Mouse (Mus musculus): ENCODE measurements around the gene 2210016F16Rik. TPM values are rescaled to one million over a fixed set of nuclear protein-coding genes. Genes with fewer than 3 reads are reported as not detected.

The 2210016F16Rik gene
- polyA plus RNA-seq (2014; fragmentation: Nextera tagmentation; extraction: Ambion mirVana), result 31.4 and 34.5 TPM in 2 replicates

DNA sequence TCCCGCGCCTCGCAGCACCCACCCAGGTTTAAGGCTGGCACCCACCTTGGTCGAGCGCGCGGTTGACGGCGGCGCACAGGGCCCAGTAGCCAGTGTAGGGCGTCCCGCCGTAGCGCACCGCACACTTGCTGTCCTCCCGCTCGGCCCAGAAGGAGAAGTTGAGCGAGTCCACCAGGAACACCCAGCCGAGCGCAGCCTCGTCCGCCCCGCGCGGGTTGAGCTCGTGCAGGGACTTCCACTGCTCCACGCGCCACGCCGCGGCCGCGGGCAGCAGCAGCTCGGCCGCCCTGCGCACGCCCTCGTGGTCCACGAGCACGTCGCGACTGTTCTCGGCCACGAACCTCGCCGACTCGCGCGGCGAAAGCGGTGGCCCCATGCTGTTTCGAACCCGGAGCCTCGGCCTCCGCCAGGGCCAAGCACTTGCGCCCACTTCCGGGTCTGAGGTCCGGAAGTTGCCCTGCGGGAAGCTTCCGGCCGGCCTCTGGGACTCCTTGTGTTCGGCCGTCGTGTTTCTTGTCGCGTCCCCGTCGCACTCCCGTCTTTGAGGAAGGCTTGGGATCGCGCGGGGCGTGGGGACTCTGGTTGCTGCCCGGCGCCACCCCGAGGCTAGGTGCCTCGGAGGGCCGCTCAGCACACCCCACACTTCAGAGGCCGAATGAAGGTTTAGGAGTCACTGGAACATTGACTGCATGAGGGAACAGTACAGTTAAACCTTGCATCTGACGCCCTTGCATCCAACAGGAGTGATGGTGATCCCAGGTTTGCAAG is at the start of gene 2210016F16Rik:
Gene 2210016F16Rik, minus strand, starts transcription at position 447 of the 768 bp plus-strand sequence.
- H3K9me3 ChIP-seq (replicated peaks; ENCODE audit: control insufficient read depth, low read length), result peaks cover 11% of the 10 kb centered on the region
- H3K27ac ChIP-seq (ENCODE audit: low read depth, low read length), result peak within 1 kb of the TSS; percentile 29; the same call in 1 of the 2 replicates
- peak within 1 kb of the TSS; percentile 83 for H3K9ac ChIP-seq (ENCODE audit: low read depth, low read length)
- peaks cover 24% of the 10 kb centered on the region for H3K36me3 ChIP-seq (ENCODE audit: control insufficient read depth, insufficient read depth, low read length)
- H3K27me3 ChIP-seq (ENCODE audit: control insufficient read depth, insufficient read depth, low read length), result no peaks in the 10 kb centered on the region
- 2% methylated on average over 80 of the region's 80 CpGs for WGBS (ENCODE audit: insufficient replicate concordance)
- no peaks in the 10 kb centered on the region for H3K4me1 ChIP-seq (ENCODE audit: control insufficient read depth, insufficient read depth, low read length)
- H3K4me2 ChIP-seq, result peak within 1 kb of the TSS; percentile 88
- peak; percentile 74 for ATAC-seq (replicated peaks; ENCODE audit: insufficient number of reproducible peaks, low FRiP score, low TSS enrichment)
- H3K4me3 ChIP-seq (ENCODE audit: low read depth, low read length), result peak within 1 kb of the TSS; percentile 66

DNA sequence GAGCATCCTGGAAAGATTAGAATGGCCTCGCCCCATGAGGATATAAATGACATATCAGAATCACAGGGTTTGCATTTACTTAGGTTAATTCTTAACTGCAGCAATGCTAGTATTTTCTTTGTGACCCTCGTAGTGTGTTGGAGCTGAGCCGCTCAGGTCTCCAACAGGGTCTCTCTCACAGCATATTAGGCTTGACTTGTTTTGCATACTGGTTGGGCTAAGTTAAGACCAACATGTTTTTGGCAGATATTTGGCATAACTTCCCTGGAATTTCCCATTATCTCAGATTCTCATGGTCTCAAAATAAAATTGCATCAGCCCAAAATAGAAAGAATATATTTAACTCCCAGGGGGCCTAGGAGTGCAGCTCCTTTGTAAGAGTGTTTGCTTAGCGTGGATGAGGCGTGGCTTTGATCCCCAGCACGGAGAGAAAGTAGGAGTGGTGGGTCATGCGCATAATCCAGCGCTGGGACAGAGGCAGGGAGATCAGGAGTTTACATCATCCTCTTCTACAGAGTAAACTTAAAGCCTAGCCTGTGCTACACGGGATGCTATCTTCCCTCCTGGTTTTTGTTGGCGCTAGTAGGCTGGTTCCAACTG is 38.1 kb upstream of the 2210016F16Rik start:
- 55% methylated on average over 10 of the region's 10 CpGs for WGBS (ENCODE audit: insufficient replicate concordance)

DNA sequence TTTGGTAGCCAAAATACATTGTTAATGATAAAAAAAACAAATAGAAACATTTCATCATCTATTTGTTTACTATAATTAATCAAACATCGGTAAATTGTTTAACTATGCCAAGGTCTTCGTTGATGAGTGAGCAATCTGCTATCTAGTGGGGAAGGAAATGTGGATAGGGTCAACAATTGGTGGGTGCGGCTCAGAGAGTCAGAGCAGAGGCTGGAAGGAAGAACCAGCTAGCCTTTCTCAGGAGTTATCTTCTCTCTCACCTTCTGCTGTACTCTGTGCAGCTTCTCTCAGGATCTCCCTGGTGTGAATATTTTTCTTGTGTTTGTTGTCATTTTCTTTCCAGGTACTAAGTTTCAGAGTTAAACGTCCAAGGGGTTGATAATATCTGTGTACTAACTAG is 37.2 kb upstream of the 2210016F16Rik start:
- Histone ChIP-seq H3K4me3 (ENCODE audit: low read depth, low read length) (no peak overlapping the region), H3K9ac (ENCODE audit: low read depth, low read length) (no peak overlapping the region), H3K9me3 (replicated peaks; ENCODE audit: control insufficient read depth, low read length) (no peaks in the 10 kb centered on the region), H3K27ac (ENCODE audit: low read depth, low read length) (no peak overlapping the region), H3K36me3 (ENCODE audit: control insufficient read depth, insufficient read depth, low read length) (no peaks in the 10 kb centered on the region), H3K27me3 (ENCODE audit: control insufficient read depth, insufficient read depth, low read length) (no peaks in the 10 kb centered on the region), H3K4me1 (ENCODE audit: control insufficient read depth, insufficient read depth, low read length) (0 out of 2 replicates have a peak, but pooled peaks cover 7% of the 10 kb centered on the region), H3K4me2 (no peak overlapping the region)
- 52% methylated on average over 4 of the region's 4 CpGs for WGBS (ENCODE audit: insufficient replicate concordance)
- no peak for ATAC-seq (replicated peaks; ENCODE audit: insufficient number of reproducible peaks, low FRiP score, low TSS enrichment)

More for the DNA sequence above, 38.1 kb upstream of the 2210016F16Rik start:
- no peaks in the 10 kb centered on the region for H3K27me3 ChIP-seq (ENCODE audit: control insufficient read depth, insufficient read depth, low read length)
- no peak overlapping the region for H3K4me3 ChIP-seq (ENCODE audit: low read depth, low read length)
- no peak overlapping the region for H3K9ac ChIP-seq (ENCODE audit: low read depth, low read length)
- no peak overlapping the region for H3K4me2 ChIP-seq
- ATAC-seq (replicated peaks; ENCODE audit: insufficient number of reproducible peaks, low FRiP score, low TSS enrichment), result no peak
- H3K4me1 ChIP-seq (ENCODE audit: control insufficient read depth, insufficient read depth, low read length), result 0 out of 2 replicates have a peak, but pooled peaks cover 7% of the 10 kb centered on the region
- H3K9me3 ChIP-seq (replicated peaks; ENCODE audit: control insufficient read depth, low read length), result no peaks in the 10 kb centered on the region
- H3K36me3 ChIP-seq (ENCODE audit: control insufficient read depth, insufficient read depth, low read length), result no peaks in the 10 kb centered on the region
- H3K27ac ChIP-seq (ENCODE audit: low read depth, low read length), result no peak overlapping the region

DNA sequence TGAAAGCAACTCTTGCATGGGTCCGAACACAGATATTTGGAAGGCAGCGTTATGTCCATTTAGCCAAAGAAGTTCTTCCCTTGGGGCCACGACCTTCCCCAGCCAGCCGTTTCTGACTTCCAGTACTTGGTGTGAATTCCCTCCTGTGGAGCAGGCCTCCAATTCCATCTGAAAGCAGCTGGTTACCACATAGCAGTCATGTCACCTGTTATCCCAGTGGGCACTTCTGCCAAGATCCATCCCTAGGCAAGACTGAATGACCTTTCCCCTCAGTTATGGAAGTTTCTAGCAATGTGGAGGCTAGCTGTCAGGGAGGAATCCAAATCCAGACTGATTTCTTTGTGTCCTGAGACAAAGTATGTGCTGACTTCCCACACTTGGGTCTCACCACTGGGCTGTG is 36.0 kb upstream of the 2210016F16Rik start:
- Histone ChIP-seq H3K4me3 (ENCODE audit: low read depth, low read length) (no peak overlapping the region), H3K27ac (ENCODE audit: low read depth, low read length) (no peak overlapping the region), H3K36me3 (ENCODE audit: control insufficient read depth, insufficient read depth, low read length) (no peaks in the 10 kb centered on the region), H3K4me1 (ENCODE audit: control insufficient read depth, insufficient read depth, low read length) (0 out of 2 replicates have a peak, but pooled peaks cover 7% of the 10 kb centered on the region), H3K4me2 (no peak overlapping the region), H3K27me3 (ENCODE audit: control insufficient read depth, insufficient read depth, low read length) (no peaks in the 10 kb centered on the region), H3K9me3 (replicated peaks; ENCODE audit: control insufficient read depth, low read length) (no peaks in the 10 kb centered on the region), H3K9ac (ENCODE audit: low read depth, low read length) (no peak overlapping the region)
- no peak for ATAC-seq (replicated peaks; ENCODE audit: insufficient number of reproducible peaks, low FRiP score, low TSS enrichment)
- 72% methylated on average over 4 of the region's 4 CpGs for WGBS (ENCODE audit: insufficient replicate concordance)

DNA sequence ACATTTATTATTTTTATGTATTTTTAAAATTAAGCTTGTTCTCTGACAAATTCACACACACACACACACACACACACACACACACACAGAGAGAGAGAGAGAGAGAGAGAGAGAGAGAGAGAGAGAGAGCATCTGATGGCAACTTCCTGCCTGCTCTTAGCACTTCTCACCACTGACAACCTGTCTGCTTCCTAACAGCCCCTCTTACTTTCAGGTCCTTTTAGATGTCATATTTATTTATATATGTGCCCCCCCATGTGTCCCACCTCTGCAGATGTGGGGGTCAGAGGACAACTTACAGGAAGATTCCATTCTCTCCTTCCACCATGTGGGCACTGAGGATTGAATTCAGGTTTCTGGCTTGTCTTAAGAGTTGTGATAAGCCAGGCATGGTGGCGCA is 34.2 kb upstream of the 2210016F16Rik start:
- Histone ChIP-seq H3K4me1 (ENCODE audit: control insufficient read depth, insufficient read depth, low read length) (0 out of 2 replicates have a peak, but pooled peaks cover 7% of the 10 kb centered on the region), H3K27me3 (ENCODE audit: control insufficient read depth, insufficient read depth, low read length) (no peaks in the 10 kb centered on the region), H3K9me3 (replicated peaks; ENCODE audit: control insufficient read depth, low read length) (no peaks in the 10 kb centered on the region), H3K9ac (ENCODE audit: low read depth, low read length) (no peak overlapping the region), H3K27ac (ENCODE audit: low read depth, low read length) (no peak overlapping the region), H3K4me2 (no peak overlapping the region), H3K36me3 (ENCODE audit: control insufficient read depth, insufficient read depth, low read length) (no peaks in the 10 kb centered on the region), H3K4me3 (ENCODE audit: low read depth, low read length) (no peak overlapping the region)
- 86% methylated on average over 1 of the region's 1 CpGs for WGBS (ENCODE audit: insufficient replicate concordance)
- no peak for ATAC-seq (replicated peaks; ENCODE audit: insufficient number of reproducible peaks, low FRiP score, low TSS enrichment)

DNA sequence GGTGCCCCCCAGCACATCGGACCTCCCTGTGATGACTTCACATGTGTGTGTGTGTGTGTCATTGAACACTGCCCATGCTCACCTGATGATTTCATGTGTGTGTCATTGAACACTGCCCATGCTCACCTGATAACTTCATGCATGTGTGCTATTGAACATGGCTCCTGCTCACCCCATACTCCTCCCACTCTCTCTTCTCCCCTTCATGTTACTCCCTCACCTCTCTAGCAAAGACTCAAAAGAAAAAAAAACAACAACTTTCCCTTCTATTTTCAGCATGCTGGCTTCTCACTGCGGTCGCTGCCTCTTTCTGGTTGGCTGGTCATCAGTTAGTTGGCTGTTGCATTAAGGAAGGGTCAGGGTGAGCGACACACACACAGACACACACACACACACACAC is 33.6 kb upstream of the 2210016F16Rik start:
- Histone ChIP-seq H3K9ac (ENCODE audit: low read depth, low read length) (no peak overlapping the region), H3K4me2 (no peak overlapping the region), H3K4me3 (ENCODE audit: low read depth, low read length) (no peak overlapping the region), H3K27me3 (ENCODE audit: control insufficient read depth, insufficient read depth, low read length) (no peaks in the 10 kb centered on the region), H3K27ac (ENCODE audit: low read depth, low read length) (no peak overlapping the region), H3K36me3 (ENCODE audit: control insufficient read depth, insufficient read depth, low read length) (no peaks in the 10 kb centered on the region), H3K4me1 (ENCODE audit: control insufficient read depth, insufficient read depth, low read length) (0 out of 2 replicates have a peak, but pooled peaks cover 6% of the 10 kb centered on the region), H3K9me3 (replicated peaks; ENCODE audit: control insufficient read depth, low read length) (no peaks in the 10 kb centered on the region)
- no peak for ATAC-seq (replicated peaks; ENCODE audit: insufficient number of reproducible peaks, low FRiP score, low TSS enrichment)
- WGBS (ENCODE audit: insufficient replicate concordance), result 82% methylated on average over 4 of the region's 4 CpGs

DNA sequence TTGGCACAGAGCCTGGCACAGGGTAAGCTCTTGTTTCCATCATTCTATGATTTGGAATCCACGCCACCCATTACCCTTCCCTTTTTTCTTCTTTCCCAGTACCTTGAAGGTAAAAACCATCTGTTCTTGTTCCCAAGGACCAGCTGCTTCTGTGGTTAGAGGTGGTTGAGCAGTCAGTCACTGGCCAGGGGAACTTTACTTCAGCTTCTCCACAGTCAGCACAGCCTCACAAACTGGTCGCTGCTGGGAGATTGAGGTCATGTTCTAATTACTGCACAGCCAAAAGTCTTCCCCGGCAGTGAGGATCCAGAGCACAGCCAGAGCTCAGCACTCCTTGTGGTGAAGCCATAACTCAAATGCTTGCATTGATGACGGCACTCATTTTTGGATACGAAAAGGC is 30.8 kb upstream of the 2210016F16Rik start:
- H3K9ac ChIP-seq (ENCODE audit: low read depth, low read length), result no peak overlapping the region
- no peak for ATAC-seq (replicated peaks; ENCODE audit: insufficient number of reproducible peaks, low FRiP score, low TSS enrichment)
- 82% methylated on average over 5 of the region's 5 CpGs for WGBS (ENCODE audit: insufficient replicate concordance)

DNA sequence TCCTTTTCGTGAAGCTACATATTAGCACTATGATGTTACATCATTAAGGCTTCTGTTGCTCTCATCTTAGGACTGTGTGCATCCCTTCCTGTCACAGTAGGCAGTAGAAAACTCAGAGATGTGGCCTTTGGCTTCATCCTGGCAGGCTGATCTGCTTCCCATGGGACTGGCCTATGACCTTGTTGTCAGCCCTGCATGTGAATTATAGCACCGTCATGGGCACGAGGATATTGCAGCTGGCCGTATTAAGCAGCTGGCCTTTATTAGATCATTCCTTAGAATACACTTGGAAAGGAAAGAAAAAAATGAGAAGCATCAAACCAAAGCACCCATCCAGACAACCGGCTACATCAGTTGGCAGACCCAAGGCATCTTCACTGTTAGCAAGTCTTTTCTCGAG is 30.3 kb upstream of the 2210016F16Rik start:
- Histone ChIP-seq H3K9ac (ENCODE audit: low read depth, low read length) (no peak overlapping the region), H3K4me1 (ENCODE audit: control insufficient read depth, insufficient read depth, low read length) (no peaks in the 10 kb centered on the region), H3K27me3 (ENCODE audit: control insufficient read depth, insufficient read depth, low read length) (no peaks in the 10 kb centered on the region), H3K27ac (ENCODE audit: low read depth, low read length) (no peak overlapping the region), H3K9me3 (replicated peaks; ENCODE audit: control insufficient read depth, low read length) (no peaks in the 10 kb centered on the region), H3K36me3 (ENCODE audit: control insufficient read depth, insufficient read depth, low read length) (no peaks in the 10 kb centered on the region; the same call in 1 of the 2 replicates), H3K4me2 (no peak overlapping the region), H3K4me3 (ENCODE audit: low read depth, low read length) (no peak overlapping the region)
- WGBS (ENCODE audit: insufficient replicate concordance), result 81% methylated on average over 6 of the region's 6 CpGs
- ATAC-seq (replicated peaks; ENCODE audit: insufficient number of reproducible peaks, low FRiP score, low TSS enrichment), result no peak

More for the DNA sequence above, 30.8 kb upstream of the 2210016F16Rik start:
- no peaks in the 10 kb centered on the region for H3K9me3 ChIP-seq (replicated peaks; ENCODE audit: control insufficient read depth, low read length)
- H3K27me3 ChIP-seq (ENCODE audit: control insufficient read depth, insufficient read depth, low read length), result no peaks in the 10 kb centered on the region
- H3K4me1 ChIP-seq (ENCODE audit: control insufficient read depth, insufficient read depth, low read length), result no peaks in the 10 kb centered on the region
- no peaks in the 10 kb centered on the region for H3K36me3 ChIP-seq (ENCODE audit: control insufficient read depth, insufficient read depth, low read length)
- H3K27ac ChIP-seq (ENCODE audit: low read depth, low read length), result no peak overlapping the region
- no peak overlapping the region for H3K4me3 ChIP-seq (ENCODE audit: low read depth, low read length)
- H3K4me2 ChIP-seq, result no peak overlapping the region
